Mouse (Mus musculus) forelimb bud, embryonic 11.5 days (tissue): Measurements from ENCODE around the gene Zfp219.
"Not testable (repeated sequence)": the region's sequence is repeated elsewhere in the genome, so short reads cannot be mapped to it uniquely, and the experiment has no call there.

Experiments
- DNase-seq: peaks from one replicate; pipeline ENCODE4 v3.0.0-alpha.2; 2012; ENCODE audit warnings: low read depth, low spot score

Zfp219 gene

DNA sequence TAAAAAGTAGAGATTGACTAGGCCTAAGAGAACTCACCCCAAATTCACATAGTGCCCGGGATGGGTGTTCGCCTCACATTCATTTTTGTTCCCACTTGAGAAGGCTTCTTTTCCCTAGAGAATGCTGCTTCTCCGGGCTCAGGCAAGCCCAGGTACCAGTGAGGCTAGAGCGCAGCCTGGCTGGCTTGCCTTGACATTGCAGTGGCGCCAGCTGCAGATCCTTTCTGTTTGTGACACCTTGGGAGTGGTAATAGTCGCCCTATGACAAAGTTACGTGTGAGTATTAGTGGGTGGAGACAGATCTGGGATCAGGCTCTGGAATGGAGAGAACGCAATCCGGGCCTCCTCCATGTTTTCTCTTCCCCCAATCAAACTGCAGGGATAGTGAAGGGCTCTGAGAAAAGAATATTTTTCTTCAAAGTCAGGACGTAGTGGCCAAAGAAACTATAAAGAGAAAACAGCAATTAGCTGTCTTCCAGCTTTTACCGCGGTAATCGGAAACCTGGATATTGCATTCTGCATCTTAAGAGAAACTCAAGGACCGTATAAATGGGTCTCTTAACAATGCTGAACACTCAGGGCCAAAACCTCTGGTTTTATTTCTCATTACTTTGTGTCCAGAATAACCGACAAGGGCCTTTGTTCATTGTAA lies at the start of gene Zfp219:
Zfp219 (minus strand) TSS at position 248 of the 652 bp plus-strand sequence.
- DNase-seq: peak; percentile 78

DNA sequence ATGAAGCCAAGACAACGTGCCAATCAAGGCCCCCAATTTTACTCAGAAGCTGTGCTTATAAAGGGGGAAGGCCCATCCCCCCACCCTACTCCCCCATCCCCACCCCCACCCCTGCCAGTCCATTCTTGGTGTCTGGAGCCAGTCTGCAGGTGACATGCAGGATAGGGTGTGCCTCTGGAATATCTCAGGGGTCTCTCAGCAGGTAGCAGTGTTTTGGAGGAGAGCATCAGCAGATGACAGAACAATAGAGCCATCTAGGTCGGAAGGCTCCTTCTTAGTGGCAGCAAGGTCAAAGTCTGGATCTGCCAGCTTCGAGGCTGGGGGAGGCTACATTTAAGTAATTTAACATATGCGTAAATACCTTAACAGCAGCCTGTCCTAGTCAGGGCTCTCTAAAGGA lies 45.6 kb upstream of the Zfp219 start:
- no peak for DNase-seq

DNA sequence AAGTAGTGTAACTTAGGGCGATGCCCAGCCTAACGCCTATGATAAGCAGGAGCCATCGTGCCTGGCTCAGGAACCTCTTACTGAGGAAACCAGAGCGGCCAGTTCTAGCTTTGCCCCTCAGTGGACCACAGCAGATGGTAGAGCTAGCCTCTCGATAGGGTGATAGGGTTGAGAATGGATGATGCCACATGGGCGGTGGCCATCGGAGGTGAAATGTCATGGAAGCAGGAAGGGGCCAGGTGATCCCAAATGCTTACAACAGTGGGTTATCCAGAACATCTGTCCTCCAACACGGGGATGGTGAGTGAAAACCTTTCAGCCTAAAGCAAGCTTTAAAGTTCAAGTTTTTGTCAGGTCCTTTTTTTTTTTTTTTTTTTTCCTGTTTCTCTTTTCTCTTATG lies 41.3 kb upstream of the Zfp219 start:
- no peak for DNase-seq

DNA sequence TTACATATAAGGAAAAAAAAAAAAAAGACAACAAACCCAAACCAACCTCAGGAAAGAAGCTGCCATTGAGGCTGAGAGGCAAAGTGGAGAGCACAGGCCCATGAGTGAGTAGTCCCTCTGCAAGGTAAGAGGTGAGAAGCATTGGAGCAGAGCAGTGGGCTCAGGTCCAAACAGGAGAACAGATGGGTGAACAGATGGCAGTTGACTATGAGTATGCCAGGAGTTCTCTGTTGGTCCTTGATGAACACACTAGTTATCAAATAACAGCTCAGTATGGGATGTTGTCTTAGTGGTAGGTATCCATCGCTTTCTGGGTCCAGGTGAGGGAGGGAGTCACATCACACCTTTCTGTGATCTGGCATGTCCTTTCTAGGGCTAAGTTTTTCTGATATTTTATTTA lies 40.3 kb upstream of the Zfp219 start:
- DNase-seq: no peak

DNA sequence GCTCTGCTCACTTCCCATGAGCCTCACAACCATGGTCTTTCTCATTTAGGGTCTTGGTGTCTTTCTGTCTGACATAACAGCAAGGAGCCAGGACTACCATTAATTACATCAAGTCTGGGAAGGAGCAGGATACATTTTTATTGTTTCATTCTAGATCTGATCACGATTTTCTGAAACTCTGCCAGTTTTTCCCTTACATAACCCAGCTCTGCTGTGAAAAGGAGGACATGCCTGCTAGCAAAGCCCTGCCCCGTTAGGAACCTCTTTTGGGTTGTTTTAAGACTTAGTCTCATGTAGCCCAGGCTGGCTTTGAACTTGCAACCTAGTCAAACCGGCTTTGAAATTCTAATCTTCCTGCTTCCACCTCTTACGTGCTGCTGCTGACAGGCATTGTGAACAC lies 39.4 kb upstream of the Zfp219 start:
- DNase-seq: no peak

DNA sequence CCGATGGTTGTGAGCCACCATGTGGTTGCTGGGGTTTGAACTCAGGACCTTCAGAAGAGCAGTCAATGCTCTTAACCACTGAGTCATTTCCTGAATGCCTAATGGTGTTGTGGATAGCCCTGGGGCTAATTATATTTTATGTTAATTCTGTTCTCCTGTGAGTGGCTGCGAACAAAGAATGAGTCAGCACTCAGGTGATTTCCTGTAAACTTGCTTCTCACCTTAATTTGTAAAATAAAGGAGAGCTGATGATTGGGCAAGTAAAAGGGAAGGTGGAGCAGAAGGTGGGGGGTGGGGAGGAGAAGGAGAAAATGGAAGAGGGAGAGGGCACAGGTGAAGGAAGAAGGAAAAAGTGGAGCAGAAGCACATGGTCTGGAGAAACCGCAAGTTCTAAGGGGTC lies 32.2 kb upstream of the Zfp219 start:
- DNase-seq: not testable (repeated sequence)

DNA sequence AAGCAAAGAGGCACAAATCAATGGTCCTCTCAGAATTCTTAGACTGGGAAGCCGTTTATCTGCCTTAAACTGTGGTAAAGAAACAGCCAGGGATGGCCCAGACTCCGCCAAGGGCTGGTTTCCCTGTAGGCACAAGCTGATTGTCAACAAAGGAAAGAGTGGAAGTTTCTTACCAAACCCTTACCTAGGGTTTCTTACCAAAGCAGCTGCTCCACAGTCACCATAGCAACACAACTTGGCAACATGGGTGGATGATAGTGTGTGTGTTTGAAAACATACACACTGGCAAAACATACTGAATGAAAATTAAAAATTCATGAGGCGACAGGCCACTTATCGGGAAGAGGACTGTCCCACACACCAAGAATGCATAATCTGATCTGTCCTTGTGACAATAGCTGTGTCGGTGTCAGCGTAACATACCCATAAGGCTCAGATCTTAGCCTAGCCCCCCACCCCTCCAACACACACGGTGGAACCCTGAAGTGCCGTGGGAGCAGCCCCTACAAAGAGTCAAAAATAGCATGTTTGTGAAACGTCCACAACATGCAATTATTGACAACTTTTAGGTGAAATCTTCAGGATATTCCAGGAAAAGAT lies 25.5 kb upstream of the Zfp219 start:
- DNase-seq: no peak

DNA sequence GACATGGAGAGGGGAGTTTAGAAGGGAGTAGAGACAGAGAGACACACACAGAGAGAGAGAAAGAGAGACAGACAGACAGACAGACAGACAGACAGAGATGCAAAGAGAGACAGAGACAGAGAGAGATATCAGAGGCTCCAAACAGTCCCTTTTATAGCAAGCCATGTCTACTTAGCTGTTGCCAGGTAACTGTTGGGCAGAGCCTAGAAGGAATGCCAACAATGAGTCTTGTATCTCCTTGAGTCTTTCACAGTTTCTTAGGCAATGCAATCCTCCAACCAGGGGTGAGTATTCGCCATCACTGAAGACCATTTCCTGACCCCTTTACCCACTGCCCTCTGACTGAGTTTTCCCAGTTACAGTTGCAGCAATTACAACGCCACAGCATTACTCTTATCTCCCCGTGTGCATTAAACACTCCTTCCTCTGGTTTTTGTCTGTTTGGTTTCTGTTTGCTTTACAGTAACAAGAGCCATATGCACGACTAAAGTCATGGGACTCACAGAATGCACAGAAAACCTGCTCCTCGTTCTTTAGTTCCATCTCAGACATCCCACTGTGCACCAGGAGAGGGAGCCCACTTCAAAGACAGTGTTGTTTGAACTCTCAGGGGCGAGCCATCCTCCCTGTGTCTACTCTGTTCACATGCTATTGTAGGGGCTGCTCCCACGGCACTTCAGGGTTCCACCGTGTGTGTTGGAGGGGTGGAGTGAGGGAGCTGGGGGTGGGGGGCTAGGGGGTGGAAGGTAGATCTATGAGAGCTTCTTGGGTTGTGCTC lies 24.6 kb upstream of the Zfp219 start:
- peak; percentile 56 for DNase-seq

DNA sequence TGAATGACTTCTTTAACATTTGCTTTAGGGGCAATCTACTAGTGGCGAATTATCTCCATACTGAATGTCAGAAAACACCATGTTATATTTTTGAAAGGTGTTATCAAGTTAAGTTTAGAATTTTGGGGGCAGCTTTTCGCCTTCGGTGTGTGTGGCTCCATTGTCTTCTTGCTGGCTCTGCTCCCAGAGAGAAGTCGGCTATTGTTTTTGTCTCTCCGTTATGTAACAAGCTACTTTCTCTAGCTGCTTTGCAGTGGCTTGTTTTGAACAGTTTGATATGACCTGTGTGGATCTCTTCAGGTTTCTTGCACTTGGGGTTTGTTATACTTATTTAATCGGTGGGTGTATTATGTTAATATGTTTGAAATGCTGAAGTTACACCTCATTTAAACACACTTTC lies 22.9 kb upstream of the Zfp219 start:
- DNase-seq: no peak

DNA sequence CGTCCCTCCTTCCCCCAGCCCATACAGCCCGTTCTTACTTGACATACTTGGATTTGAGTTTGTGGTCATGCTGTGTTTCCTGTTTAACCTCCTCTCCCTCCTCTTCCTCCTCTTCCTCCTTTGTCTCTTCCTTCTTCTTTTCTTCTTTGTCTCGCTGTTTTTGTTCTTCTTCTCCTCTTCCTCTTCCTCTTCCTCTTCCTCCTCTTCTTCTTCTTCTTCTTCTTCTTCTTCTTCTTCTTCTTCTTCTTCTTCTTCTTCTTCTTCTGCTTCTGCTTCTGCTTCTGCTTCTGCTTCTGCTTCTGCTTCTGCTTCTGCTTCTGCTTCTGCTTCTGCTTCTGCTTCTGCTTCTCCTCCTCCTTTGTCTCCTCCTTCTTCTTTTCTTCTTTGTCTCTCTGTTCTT lies 21.8 kb upstream of the Zfp219 start, which contains the start of gene Olfr221:
Olfr221 (minus strand) TSS at position 101 of the 400 bp plus-strand sequence.
- DNase-seq: not testable (repeated sequence)

DNA sequence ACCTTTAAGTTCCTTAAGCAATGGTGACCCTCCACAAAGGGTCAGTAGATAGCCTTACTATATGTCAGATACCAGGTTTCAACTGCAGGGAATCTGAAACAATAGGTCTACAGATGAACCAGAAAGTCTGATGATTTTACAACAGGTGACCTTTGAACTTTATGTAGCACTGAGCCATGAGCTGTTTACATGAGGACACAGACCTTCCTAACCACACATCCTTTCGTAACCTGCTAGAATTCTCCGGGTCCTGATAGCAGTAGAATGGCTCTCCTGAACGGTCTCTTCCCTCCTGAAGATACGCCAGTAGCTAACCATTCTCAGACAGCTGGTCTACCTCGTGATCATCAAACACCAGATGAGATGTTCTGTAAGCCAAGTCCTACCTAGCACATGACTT lies 18.8 kb upstream of the Zfp219 start:
- no peak for DNase-seq

DNA sequence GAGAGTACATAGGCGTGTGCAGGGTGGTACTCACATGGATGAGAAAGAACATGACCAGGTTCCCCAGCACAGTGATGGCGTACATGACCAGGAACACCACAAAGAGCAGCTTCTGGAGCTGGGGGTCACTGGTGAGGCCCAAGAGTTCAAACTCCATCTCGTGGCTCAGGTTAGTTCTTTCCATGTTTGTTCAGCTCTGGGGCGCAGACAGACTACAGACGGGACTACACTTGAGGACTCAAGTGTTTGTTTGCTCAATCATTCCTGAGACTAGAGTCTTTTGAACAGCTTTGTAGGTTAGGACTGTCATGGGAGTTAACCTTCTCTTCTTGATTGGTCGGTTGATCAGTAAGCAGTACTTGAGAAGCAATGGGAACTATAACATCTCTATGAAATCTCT lies 15.4 kb upstream of the Zfp219 start:
- DNase-seq: no peak

DNA sequence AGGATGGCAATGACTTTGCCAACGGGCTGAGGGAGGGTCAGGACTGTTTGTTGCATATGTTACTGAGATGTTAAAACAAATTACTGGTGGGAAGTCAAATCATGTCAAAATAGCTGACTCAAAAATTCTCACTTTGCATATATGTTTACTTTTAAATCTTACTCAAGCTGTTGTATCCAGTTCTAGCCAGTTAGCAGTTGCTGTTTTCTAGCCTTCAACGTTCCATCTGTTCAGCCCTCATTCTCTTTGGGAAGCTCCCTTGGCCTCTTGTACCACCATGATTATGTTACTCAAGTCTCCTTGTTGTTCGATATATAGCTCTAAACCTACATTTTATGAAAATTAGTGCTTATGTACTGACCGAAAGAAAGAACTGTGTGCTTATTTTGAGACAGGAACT lies 5.8 kb upstream of the Zfp219 start:
- DNase-seq: no peak

DNA sequence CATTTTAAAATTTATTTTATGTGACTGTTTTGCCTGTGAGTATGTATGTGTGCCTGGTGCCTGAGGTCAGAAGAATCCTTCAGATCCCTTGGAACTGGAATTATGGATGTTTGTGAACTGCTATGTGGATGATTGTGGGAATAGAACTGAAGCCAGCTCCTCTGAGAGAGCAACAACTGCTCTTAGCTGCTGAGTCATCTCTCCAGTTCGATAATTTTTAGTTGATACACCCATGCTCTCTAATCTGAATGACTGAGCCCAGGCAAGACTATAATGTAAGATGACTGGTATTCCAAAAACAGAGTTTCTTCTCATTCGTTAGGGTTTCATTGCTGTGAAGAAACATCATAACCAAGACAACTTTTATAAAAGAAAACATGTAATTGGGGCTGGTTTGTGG lies 3.6 kb upstream of the Zfp219 start:
- DNase-seq: no peak

DNA sequence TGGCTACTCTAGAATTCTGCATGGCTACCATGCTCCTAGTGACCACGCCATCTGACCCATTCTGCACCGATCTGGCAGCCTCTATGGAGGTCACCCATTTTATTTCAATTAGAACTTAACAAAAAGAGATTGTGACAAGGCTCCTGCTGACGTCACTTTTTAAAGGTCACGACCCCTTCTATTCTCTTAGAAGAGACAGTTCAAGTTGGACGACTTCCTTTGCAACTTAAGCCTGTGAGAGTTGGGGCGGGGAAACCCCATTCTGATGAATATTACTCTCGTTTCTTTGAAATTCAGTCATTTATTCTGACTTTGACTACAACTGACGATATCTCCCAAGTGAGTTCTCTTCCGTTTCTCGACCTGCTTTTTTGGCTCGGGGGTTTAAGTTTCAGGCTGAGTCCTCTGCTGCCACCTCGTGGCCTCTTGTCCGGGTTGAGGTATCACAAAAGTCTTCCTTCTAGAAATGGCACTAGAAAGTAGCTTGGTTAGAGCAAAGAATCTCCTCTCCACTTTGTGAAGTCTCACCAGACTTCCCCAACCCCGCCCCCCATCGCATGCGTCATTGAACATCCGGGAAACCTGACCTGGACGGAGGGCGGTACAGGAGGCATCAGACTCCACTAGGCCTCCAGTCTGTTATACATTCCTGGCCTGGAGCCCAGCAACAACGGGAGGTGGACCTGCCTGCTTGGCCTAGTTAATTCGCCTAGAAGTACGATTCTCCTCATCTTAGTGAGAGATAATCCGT lies 2.4 kb upstream of the Zfp219 start:
- DNase-seq: peak; percentile 85

DNA sequence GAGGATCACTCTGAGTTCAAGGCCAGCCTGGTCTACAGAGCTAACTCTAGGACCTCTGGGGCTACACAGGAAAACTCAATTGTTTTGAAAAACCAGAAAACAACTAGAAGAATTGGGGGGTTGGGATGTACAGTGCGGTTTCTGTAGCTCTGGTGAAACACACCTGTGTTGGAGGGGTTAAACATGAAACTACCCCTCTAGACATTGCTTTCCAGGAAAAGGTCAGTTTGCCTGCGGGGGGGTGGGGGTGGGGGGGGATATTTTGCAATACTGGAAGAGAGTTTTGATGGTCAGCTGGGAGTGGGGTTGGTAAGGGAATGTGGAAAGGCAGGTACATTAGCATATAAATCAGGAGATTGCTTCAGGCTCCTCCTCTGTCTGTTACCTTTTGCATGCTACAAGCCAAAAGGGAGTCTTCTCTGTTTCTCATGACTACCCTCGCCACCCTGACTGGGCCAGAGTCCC lies 1.7 kb upstream of the Zfp219 start:
- no peak for DNase-seq

DNA sequence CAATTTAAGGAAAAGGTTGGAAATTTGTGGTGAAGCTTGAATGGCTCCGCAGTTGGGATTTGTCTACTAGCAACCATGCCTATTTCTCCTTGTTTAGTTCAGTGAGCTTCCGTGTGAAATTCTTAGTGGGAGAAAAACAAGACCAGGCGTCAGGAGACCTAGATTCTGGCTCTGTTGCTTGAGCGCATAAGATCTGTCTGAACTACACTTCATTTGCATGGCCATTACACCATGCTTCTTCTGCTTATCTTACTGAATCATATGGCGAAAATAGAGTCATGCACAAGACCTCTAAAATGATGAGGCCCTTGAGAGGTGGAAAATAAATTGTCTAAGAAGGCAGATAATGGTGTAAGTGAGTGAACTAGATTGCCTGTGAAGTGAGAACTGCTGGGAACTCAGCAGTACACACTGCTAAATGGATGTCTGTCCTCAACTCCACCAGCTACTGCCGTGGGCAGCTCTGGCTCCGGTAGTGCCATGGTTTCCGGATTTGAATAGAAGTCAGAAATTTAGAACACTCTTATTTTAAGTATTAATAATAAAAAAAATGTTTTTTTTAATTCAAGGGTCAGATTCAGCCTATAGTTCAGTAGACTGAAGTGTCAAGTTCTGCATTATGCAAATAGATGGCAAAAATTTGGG lies 1.2 kb upstream of the Zfp219 start:
- no peak for DNase-seq

DNA sequence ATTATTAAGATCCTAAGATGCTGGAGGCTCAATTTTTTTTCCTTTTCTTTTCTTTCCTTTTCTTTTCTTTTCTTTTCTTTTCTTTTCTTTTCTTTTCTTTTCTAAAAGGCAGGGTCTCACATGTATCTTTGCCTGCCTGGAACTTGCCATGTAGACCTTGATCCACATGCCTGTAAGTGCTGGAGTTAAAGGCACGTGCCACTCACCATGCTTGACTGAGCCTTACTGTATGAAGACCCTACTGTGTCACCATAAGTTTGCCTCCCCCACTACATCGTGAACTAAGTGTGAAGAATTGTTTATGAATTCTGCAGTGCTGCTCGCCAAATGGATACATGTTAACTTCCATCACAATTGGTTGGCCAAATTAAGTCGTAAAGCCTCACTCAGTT lies 601 bp upstream of the Zfp219 start:
- no peak for DNase-seq

DNA sequence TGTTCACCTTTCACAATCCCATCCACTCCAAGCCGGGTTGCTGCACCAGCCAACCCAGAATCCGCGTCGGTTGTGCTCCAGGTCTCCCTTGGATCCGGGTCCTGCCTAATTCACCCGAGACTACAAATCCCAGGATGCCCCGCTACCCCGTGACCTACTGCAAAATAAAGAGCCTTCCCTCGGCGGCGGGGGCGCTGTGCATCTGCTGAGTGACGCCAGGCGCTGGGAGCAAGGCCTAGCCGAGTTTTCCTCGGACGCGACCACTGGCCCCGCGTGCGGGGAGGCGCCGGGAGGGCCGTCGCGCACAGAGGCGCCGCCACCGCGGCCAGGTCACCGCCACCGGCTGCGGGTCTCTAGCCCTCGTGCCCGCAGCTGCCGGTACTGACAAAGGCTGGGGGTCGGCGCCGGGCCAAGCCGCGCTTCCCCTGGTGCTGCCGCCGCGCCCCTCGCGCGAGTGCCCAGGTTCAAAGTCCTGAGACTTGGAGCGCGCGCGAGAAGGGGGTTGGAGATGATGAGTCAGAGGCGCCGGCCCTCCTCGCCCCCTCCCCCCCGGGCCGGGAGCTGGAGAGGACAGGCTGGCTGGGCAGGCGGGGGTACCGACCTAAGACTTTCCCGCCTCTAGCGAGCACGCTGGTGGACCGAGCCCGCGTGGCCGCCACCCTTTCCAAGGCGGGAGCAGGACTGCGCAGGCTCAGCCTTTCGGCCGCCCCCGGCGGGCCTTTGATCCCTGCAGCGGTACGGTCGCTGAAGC lies 768 bp downstream of the Zfp219 start:
- peak; percentile 97 for DNase-seq

DNA sequence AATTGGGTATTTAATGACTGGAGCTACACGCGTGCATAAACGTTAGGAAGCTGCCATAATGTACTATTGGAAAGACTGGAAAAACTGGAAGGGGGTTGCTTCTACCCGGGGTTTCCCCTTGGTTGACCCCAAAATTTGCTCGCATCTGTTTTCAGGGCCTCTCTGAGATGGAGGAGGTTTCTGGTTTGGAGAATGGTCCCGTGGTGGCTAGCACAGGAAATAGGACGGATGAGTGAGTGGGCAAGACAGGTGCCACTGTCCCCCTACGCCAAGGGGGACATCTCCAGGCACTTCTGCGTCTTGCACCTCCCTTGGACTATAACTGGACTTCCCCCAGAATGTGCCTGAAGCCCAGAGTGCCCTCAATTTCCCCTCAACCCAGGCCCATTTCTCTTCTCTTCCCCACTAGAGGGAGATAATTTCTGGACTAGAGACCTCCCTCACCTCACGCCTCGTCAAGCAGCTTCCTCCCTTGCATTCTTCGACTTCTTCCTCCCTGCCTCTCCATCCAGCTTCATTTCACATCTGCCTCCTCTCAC lies 1.4 kb downstream of the Zfp219 start:
- no peak for DNase-seq
